Mouse (Mus musculus) heart, postnatal 0 days (tissue): ENCODE data around the gene Farp1. TPM values are rescaled to one million over a fixed set of nuclear protein-coding genes. Genes with fewer than 3 reads are reported as not detected.
A peak's percentile ranks its signal among the peaks of the same experiment; 100 is the strongest.

Experiments
- ATAC-seq: fragments of 200-750 bp; cut with Nextera tagmentation; 2 replicates; pipeline ENCODE4 v1.8.0; 2017; ENCODE audit warnings: low read depth, moderate number of reproducible peaks, moderate library complexity; ENCODE audit not compliant: insufficient read depth
- DNase-seq: peaks from one replicate; pipeline ENCODE4 v3.0.0-alpha.2; 2016; ENCODE audit warnings: low spot score
- H3K27ac ChIP-seq: fragments of 300-500 bp; sonication (generic); 2 replicates; pipeline ENCODE4 v1.5.1; 2014; ENCODE audit warnings: low read depth, mild to moderate bottlenecking
- H3K27me3 ChIP-seq: fragments of 300-500 bp; sonication (generic); 2 replicates; pipeline ENCODE4 v1.6.1; 2014; ENCODE audit warnings: low read length, mixed read lengths; ENCODE audit not compliant: control insufficient read depth, insufficient read depth
- H3K36me3 ChIP-seq: fragments of 300-500 bp; sonication (generic); replicated peaks from 2 replicates; pipeline ENCODE4 v1.6.1; 2014; ENCODE audit warnings: low read length, mixed read lengths; ENCODE audit not compliant: control insufficient read depth, insufficient read depth
- H3K4me1 ChIP-seq: fragments of 300-500 bp; sonication (generic); 2 replicates; pipeline ENCODE4 v1.6.1; 2014; ENCODE audit warnings: antibody characterized with exemption; ENCODE audit not compliant: control insufficient read depth, insufficient read depth
- H3K4me2 ChIP-seq: fragments of 300-500 bp; sonication (generic); 2 replicates; pipeline ENCODE4 v1.6.1; 2014; ENCODE audit warnings: low read depth, mild to moderate bottlenecking, low read length, moderate library complexity
- H3K4me3 ChIP-seq: fragments of 300-500 bp; sonication (generic); 2 replicates; pipeline ENCODE4 v1.5.1; 2014; ENCODE audit warnings: low read depth, low read length
- H3K9ac ChIP-seq: fragments of 300-500 bp; sonication (generic); replicated peaks from 2 replicates; pipeline ENCODE4 v1.6.1; 2014; ENCODE audit warnings: low read depth, low read length, mixed read lengths
- H3K9me3 ChIP-seq: fragments of 300-500 bp; sonication (generic); replicated peaks from 2 replicates; pipeline ENCODE4 v1.6.1; 2016; ENCODE audit warnings: low read length; ENCODE audit not compliant: control insufficient read depth
- CTCF ChIP-seq: IDR thresholded peaks from 2 replicates; pipeline ENCODE4 v1.5.1; 2016; ENCODE audit warnings: antibody characterized with exemption, control low read depth, low read depth
- EP300 ChIP-seq: IDR thresholded peaks from 2 replicates; pipeline ENCODE4 v1.6.1; 2016; ENCODE audit warnings: antibody characterized with exemption, low read depth
- WGBS: fragments of 180-500 bp; shearing (Covaris S2); extraction: QIAGEN DNeasy Blood & Tissue Kit; methylation state at CpG from one replicate; pipeline ENCODE4 v1.1.7; 2014; 5-methylcytosine and 5-hydroxymethylcytosine counted together
- polyA plus RNA-seq: library from polyadenylated mRNA; unstranded; fragments of >200 nt; fragmentation: Nextera tagmentation; extraction: Ambion mirVana; gene quantifications from 2 replicates; pipeline ENCODE4 v1.2.1, GENCODE M21; 2015
- total RNA-seq: library from RNA; depleted of rRNA; stranded (reverse); fragments of >200 nt; gene quantifications from 2 replicates; pipeline ENCODE4 v1.2.3, GENCODE M21; 2014; ENCODE audit warnings: low replicate concordance

Farp1 gene
- total and polyA plus RNA-seq, 2 experiments from 2014 or later, result 5.4 to 14.9 TPM

DNA sequence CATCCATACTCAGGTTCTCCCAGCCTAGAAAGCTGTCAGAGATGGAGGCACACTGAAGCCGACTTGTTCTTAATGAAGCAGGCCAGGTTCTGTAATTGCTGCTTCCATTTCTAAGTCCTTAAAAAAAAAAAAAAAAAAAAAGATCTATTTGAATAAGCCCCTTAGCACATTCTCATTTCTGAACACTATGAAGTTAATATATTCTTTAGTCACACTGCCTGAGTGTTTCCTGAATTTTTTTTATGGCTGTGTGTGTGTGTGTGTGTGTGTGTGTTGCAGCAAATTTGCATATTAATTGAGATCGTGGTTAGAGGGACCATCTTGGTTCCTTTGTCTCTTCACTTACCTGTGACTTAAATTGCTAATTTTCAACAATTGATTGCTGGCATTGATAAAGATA is 47.8 kb downstream of the Farp1 start:
- peaks cover 3% of the 10 kb centered on the region; the same call in 1 of the 2 replicates for H3K4me1 ChIP-seq
- no peaks in the 10 kb centered on the region for H3K9me3 ChIP-seq
- no peaks in the 10 kb centered on the region for H3K27me3 ChIP-seq
- H3K4me2 ChIP-seq, result peak overlapping the region; percentile 46
- H3K9ac ChIP-seq, result no peak overlapping the region
- no peak for TF ChIP-seq EP300
- no peak for TF ChIP-seq CTCF
- peak overlapping the region; percentile 74 for H3K27ac ChIP-seq
- WGBS, result 65% methylated on average over 2 of the region's 2 CpGs
- H3K36me3 ChIP-seq, result 0 out of 2 replicates have a peak, but pooled peaks cover 8% of the 10 kb centered on the region
- no peak for DNase-seq
- no peak overlapping the region for H3K4me3 ChIP-seq
- no peak for ATAC-seq

DNA sequence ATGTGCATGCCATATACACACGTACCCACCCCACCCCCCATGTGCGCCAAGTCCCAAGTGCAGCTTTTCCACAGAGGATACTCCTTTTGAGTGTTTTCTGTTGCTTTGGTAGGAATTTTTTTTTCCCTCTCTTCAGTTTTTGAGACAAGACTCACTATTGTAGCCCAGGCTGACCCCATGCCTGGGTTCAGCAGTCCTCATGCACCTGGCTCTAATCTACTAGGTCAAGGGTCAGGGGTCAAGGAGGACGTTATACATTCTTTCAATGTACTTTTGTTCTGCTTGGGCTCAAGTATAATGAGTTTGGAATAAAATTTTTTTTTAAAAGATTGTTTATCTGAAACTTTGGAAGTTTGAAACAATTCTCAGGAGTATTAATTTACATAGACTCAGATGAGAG is 48.4 kb downstream of the Farp1 start:
- DNase-seq, result no peak
- no peak overlapping the region for H3K4me3 ChIP-seq
- H3K9me3 ChIP-seq, result no peaks in the 10 kb centered on the region
- 86% methylated on average over 3 of the region's 3 CpGs for WGBS
- no peak overlapping the region for H3K4me2 ChIP-seq
- TF ChIP-seq CTCF (no peak), EP300 (no peak)
- no peaks in the 10 kb centered on the region for H3K27me3 ChIP-seq
- no peak for ATAC-seq
- H3K36me3 ChIP-seq, result 0 out of 2 replicates have a peak, but pooled peaks cover 8% of the 10 kb centered on the region
- H3K27ac ChIP-seq, result no peak overlapping the region
- no peak overlapping the region for H3K9ac ChIP-seq
- H3K4me1 ChIP-seq, result peaks cover 3% of the 10 kb centered on the region; the same call in 1 of the 2 replicates

DNA sequence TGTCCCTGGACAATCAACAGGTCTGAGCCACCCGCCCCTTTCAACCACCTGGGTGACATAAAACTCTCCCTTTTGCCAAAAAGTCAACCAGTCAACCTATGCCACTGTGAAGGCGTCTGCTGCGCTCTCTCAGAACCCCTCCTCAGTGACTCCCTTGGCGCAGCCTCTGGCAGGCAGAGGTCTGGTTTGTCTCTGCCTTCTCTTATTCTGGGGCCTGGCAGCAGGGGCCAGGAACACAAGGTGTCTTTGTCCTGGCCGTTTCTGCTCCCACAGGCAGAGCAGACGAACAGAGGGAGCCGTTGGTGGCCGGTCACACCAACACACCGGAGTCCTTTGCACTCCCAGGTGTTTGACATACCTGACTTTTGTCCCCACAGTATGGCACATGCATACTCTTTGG is 57.5 kb downstream of the Farp1 start:
- peaks cover 8% of the 10 kb centered on the region for H3K4me1 ChIP-seq
- peaks cover 4% of the 10 kb centered on the region; the same call in 1 of the 2 replicates for H3K36me3 ChIP-seq
- H3K27ac ChIP-seq, result no peak overlapping the region
- ATAC-seq (no peak), DNase-seq (no peak)
- TF ChIP-seq CTCF (no peak), EP300 (no peak)
- H3K27me3 ChIP-seq, result no peaks in the 10 kb centered on the region
- WGBS, result 46% methylated on average over 9 of the region's 9 CpGs
- no peak overlapping the region for H3K4me3 ChIP-seq
- H3K4me2 ChIP-seq, result no peak overlapping the region
- H3K9ac ChIP-seq, result no peak overlapping the region
- peaks cover 6% of the 10 kb centered on the region for H3K9me3 ChIP-seq

DNA sequence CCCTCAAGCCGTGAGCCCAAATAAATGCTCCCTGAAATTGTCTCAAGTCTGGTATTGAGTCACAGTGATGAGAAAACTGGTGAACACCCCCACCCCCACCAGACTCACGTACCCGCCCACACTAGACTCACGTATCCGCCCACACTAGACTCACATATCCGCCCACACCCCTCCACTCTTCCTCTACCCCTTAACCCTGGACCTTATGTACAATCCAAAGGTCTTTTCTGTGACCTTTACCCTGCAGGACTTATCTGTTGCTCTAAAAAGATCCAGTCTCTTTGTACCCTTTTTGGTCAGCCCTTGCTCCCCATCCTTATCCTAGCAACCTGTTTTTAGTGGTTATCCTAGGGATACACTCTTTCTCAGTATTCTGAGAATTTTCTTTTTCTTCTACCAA is 58.9 kb downstream of the Farp1 start:
- Histone ChIP-seq H3K4me2 (no peak overlapping the region), H3K27me3 (no peaks in the 10 kb centered on the region), H3K4me3 (no peak overlapping the region), H3K4me1 (peaks cover 22% of the 10 kb centered on the region), H3K9me3 (peaks cover 2% of the 10 kb centered on the region), H3K36me3 (peaks cover 4% of the 10 kb centered on the region; the same call in 1 of the 2 replicates), H3K27ac (no peak overlapping the region), H3K9ac (no peak overlapping the region)
- no peak for DNase-seq
- TF ChIP-seq EP300 (no peak), CTCF (no peak)
- no peak for ATAC-seq
- WGBS, result 76% methylated on average over 6 of the region's 6 CpGs

DNA sequence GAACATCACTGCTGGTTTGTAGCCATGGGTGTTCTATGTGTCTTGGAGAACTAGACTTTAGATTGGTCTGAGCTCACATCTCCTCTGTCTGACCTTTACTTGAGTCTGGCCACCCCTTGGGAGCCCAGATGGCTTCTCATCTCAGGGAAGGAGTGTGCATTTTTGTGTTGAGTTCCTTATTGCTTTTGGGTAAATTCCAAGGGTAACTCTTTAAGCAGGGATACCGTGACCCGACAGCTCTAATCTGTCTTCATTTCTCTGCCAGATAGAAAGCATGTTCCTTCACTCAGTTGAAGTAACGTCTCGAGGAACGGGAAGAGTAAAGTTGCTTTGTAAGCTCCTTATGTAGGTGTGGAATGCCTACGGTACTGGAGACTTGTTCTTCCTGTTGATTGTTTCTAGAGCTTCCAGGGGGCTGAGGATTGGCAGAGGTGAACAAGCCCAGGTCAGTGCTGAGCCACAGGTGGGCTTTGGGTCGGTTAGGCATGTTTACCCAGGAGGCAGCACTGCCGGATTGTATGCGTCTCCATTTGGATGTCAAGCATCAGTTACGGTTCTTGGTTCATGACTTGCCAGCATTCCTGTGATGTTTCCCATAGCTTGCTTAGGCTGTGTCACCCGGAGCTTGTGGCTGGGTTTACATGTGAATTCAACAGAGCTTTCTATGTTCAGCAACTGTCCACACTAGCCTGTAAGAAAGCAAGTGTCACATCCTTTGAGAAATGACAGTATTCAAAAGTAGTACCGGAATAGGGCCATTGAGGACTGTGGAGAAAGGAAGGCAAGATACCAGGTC is 62.8 kb downstream of the Farp1 start:
- Histone ChIP-seq H3K27me3 (no peaks in the 10 kb centered on the region), H3K4me2 (no peak overlapping the region), H3K27ac (peak overlapping the region; percentile 68), H3K4me3 (no peak overlapping the region), H3K9me3 (no peaks in the 10 kb centered on the region), H3K36me3 (peaks cover 5% of the 10 kb centered on the region; the same call in 1 of the 2 replicates), H3K9ac (no peak overlapping the region), H3K4me1 (peaks cover 45% of the 10 kb centered on the region)
- DNase-seq (no peak), ATAC-seq (no peak)
- WGBS, result 40% methylated on average over 12 of the region's 12 CpGs
- TF ChIP-seq CTCF (no peak), EP300 (no peak)
